Mouse (Mus musculus): ENCODE data around the gene Snrpd3. TPM values are rescaled to one million over a fixed set of nuclear protein-coding genes. Genes with fewer than 3 reads are reported as not detected.
"Not testable (repeated sequence)": the region's sequence is repeated elsewhere in the genome, so short reads cannot be mapped to it uniquely, and the experiment has no call there.

The Snrpd3 gene
- polyA plus RNA-seq, 1 experiment from 2014 or later: 150 TPM

DNA sequence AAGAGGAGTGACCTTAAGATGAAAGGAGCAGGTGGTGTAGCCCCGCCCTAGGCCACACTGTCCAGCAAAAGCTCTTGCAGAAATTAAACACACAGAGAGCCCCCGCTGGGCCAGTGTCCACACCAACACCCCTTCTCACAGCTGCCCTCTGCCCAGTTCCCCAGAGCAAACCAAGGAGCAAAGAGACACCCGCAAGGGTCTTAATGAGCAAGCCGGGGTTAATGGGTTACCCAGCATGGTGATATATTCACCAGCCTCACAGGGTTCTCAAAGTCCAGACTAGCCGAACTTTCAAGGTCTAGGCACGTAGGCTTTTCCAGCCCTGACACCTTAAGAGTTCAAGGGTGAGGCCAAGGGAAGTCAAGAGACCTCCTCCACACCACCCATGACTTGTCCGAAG lies 48.6 kb downstream of the Snrpd3 start:
- 62% methylated on average over 7 of the region's 7 CpGs for WGBS
- peaks cover 5% of the 10 kb centered on the region; the same call in 1 of the 2 replicates for H3K27me3 ChIP-seq (ENCODE audit: control insufficient read depth, insufficient read depth, low read depth, low read length)
- H3K9ac ChIP-seq (ENCODE audit: low read length): no peak overlapping the region
- no peaks in the 10 kb centered on the region for H3K36me3 ChIP-seq (ENCODE audit: control insufficient read depth, insufficient read depth, low read length)
- no peak overlapping the region for H3K4me3 ChIP-seq (ENCODE audit: low read length)
- H3K4me2 ChIP-seq (ENCODE audit: low read depth, low read length): no peak overlapping the region
- 0 out of 2 replicates have a peak, but pooled peaks have one; percentile 35 for ATAC-seq (ENCODE audit: low read depth)
- H3K4me1 ChIP-seq (replicated peaks; ENCODE audit: control insufficient read depth, insufficient read depth, low read length): no peaks in the 10 kb centered on the region
- H3K9me3 ChIP-seq (ENCODE audit: control insufficient read depth, low read length): no peaks in the 10 kb centered on the region
- no peak overlapping the region for H3K27ac ChIP-seq (ENCODE audit: low read length)

DNA sequence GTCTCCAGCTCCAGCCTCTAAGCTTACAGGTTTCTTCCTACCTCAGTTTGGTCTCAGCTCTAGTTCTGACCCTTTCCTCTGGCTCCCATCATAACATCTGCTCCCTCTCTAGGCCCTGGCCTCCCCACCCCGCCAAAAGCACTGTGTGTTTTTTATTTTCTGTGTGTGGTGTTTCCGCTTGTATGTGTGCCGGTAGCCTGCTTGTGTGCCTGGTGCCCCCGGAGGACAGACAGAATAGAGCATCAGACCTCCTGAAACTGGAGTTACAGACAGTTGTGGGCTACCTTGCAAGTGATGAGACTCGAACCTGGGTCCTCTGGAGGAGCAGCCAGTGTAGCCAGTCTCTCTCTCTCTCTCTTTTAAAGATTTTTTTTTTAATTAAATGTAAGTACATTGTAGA lies 49.0 kb downstream of the Snrpd3 start:
- Histone ChIP-seq H3K27me3 (ENCODE audit: control insufficient read depth, insufficient read depth, low read depth, low read length) (peaks cover 2% of the 10 kb centered on the region; the same call in 1 of the 2 replicates), H3K9ac (ENCODE audit: low read length) (no peak overlapping the region), H3K27ac (ENCODE audit: low read length) (no peak overlapping the region), H3K4me1 (replicated peaks; ENCODE audit: control insufficient read depth, insufficient read depth, low read length) (no peaks in the 10 kb centered on the region), H3K4me3 (ENCODE audit: low read length) (no peak overlapping the region), H3K36me3 (ENCODE audit: control insufficient read depth, insufficient read depth, low read length) (no peaks in the 10 kb centered on the region), H3K9me3 (ENCODE audit: control insufficient read depth, low read length) (no peaks in the 10 kb centered on the region), H3K4me2 (ENCODE audit: low read depth, low read length) (no peak overlapping the region)
- no peak for ATAC-seq (ENCODE audit: low read depth)
- 77% methylated on average over 5 of the region's 5 CpGs for WGBS

DNA sequence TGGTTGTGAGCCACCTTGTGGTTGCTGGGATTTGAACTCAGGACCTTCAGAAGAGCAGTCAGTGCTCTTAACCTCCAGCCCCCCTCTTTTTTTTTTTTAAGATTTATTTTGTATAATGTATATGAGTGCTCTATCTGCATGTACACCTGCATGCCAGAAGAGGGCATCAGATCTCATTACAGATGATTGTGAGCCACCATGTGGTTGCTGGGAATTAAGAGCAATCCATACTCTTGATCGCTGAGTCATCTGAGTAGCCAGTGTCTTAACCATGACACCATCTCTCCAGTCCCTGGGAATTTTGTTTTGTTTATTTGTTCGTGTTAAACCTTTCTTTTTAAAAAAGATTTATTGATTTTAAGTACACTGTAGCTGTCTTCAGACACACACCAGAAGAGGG lies 49.4 kb downstream of the Snrpd3 start:
- not testable (repeated sequence) for H3K9me3 ChIP-seq (ENCODE audit: control insufficient read depth, low read length); H3K27ac ChIP-seq (ENCODE audit: low read length); H3K4me3 ChIP-seq (ENCODE audit: low read length); H3K36me3 ChIP-seq (ENCODE audit: control insufficient read depth, insufficient read depth, low read length); H3K27me3 ChIP-seq (ENCODE audit: control insufficient read depth, insufficient read depth, low read depth, low read length); ATAC-seq (ENCODE audit: low read depth); H3K4me1 ChIP-seq (replicated peaks; ENCODE audit: control insufficient read depth, insufficient read depth, low read length); H3K4me2 ChIP-seq (ENCODE audit: low read depth, low read length); H3K9ac ChIP-seq (ENCODE audit: low read length)
- 80% methylated on average over 2 of the region's 2 CpGs for WGBS

DNA sequence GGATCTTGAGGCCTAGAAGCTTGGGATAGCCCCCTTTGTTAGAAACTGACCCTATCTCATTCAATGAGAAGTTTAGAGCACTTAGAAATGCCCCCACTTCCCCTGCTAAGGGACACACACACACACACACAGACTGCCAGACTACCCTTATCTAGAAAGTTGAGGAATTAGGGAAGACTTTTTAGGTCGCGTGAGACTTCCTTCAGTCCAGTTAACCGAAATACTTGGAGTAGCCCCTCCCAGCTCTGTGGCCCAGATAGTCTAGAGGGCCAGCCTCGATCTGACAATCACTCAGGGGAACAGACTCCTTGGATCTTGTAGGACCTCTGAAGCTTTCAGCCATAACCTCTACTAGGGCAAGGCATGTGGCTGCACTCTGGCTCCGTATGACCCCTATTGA lies 50.7 kb downstream of the Snrpd3 start:
- no peak overlapping the region for H3K9ac ChIP-seq (ENCODE audit: low read length)
- H3K9me3 ChIP-seq (ENCODE audit: control insufficient read depth, low read length): no peaks in the 10 kb centered on the region
- ATAC-seq (ENCODE audit: low read depth): no peak
- H3K4me1 ChIP-seq (replicated peaks; ENCODE audit: control insufficient read depth, insufficient read depth, low read length): no peaks in the 10 kb centered on the region
- H3K36me3 ChIP-seq (ENCODE audit: control insufficient read depth, insufficient read depth, low read length): no peaks in the 10 kb centered on the region
- no peak overlapping the region for H3K4me3 ChIP-seq (ENCODE audit: low read length)
- WGBS: 22% methylated on average over 5 of the region's 5 CpGs
- no peak overlapping the region for H3K27ac ChIP-seq (ENCODE audit: low read length)
- H3K27me3 ChIP-seq (ENCODE audit: control insufficient read depth, insufficient read depth, low read depth, low read length): no peaks in the 10 kb centered on the region
- no peak overlapping the region for H3K4me2 ChIP-seq (ENCODE audit: low read depth, low read length)

DNA sequence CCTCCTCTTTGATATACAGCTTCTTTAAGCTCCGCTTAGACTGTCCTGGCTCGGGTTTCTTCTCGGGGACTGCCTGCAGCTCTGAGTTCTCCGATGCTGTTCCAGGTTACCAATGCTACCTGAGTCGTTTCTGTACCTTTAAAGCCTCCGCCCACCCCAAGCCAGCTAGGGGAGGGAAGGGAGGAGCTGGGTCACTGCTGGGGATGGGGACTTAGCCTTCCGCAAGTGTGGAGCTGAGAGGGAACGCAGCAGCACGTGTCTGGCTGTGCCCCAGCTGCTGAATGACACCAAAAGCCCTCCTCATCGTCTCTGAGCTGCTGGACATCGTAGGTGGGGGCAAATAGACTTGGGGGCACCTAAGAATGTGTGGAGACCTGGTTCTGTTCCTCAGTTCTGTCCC lies 51.1 kb downstream of the Snrpd3 start:
- Histone ChIP-seq H3K27me3 (ENCODE audit: control insufficient read depth, insufficient read depth, low read depth, low read length) (no peaks in the 10 kb centered on the region), H3K9me3 (ENCODE audit: control insufficient read depth, low read length) (no peaks in the 10 kb centered on the region), H3K9ac (ENCODE audit: low read length) (no peak overlapping the region), H3K4me2 (ENCODE audit: low read depth, low read length) (0 out of 2 replicates have a peak overlapping the region, but pooled peaks have one; percentile 1), H3K4me3 (ENCODE audit: low read length) (no peak overlapping the region), H3K36me3 (ENCODE audit: control insufficient read depth, insufficient read depth, low read length) (no peaks in the 10 kb centered on the region), H3K4me1 (replicated peaks; ENCODE audit: control insufficient read depth, insufficient read depth, low read length) (no peaks in the 10 kb centered on the region), H3K27ac (ENCODE audit: low read length) (no peak overlapping the region)
- WGBS: 6% methylated on average over 11 of the region's 11 CpGs
- peak; percentile 35; the same call in 1 of the 2 replicates for ATAC-seq (ENCODE audit: low read depth)

DNA sequence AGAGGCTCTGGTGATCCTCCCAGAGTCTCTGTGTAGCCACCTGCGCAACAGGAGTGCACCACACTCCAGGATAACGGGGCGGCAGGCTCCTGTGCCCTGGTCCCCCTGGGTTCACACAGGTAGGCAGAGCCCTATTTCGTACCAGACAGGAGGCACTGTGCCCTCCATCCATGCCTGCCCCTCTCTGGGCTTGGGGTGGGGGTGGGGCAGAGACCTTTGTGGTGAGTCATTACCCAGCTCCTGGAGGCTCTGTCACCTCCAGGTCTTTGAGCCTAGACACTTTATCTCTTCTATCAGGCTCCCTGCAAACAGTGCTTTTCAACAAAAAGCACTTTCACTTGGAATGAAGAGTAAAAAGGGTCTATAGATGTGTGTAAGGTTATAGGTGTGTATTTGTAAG lies 51.5 kb downstream of the Snrpd3 start:
- H3K4me3 ChIP-seq (ENCODE audit: low read length): no peak overlapping the region
- no peaks in the 10 kb centered on the region for H3K9me3 ChIP-seq (ENCODE audit: control insufficient read depth, low read length)
- ATAC-seq (ENCODE audit: low read depth): no peak
- WGBS: 12% methylated on average over 4 of the region's 4 CpGs
- no peak overlapping the region for H3K9ac ChIP-seq (ENCODE audit: low read length)
- no peak overlapping the region for H3K4me2 ChIP-seq (ENCODE audit: low read depth, low read length)
- H3K27me3 ChIP-seq (ENCODE audit: control insufficient read depth, insufficient read depth, low read depth, low read length): no peaks in the 10 kb centered on the region
- no peaks in the 10 kb centered on the region for H3K4me1 ChIP-seq (replicated peaks; ENCODE audit: control insufficient read depth, insufficient read depth, low read length)
- H3K36me3 ChIP-seq (ENCODE audit: control insufficient read depth, insufficient read depth, low read length): no peaks in the 10 kb centered on the region
- H3K27ac ChIP-seq (ENCODE audit: low read length): no peak overlapping the region

DNA sequence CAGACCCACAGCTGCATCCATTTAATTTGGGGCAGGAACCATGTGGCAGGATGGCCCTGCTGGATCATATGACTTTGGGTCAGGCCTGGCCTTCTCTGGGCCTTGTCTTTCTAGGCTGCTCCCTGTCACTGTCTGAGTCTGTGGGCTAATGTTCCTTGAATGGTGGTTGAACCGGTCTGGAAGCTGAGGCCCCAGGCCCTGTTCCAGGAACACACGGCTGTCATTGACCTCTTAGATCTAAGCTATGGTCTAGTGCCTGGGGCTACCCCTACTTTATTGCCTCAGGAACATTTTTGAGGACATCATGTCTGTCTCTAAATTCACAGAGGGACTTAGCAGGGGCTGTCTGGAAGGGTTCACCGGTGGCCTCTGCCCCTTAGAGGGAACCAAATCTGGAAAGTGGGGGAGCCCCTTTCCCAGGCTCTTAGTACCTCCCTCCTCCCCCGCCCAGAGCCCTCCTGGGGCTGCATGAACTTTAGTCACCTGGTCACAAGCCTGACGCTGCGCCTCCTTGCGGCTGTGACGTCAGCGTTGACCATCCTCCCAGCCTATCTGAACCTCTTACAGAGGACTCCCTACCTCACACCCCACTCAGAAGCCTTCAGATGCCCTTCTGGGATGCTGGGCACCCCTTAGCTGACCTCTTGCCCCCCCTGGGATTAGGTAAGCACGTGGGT lies 53.8 kb downstream of the Snrpd3 start:
- no peak for ATAC-seq (ENCODE audit: low read depth)
- Histone ChIP-seq H3K4me1 (replicated peaks; ENCODE audit: control insufficient read depth, insufficient read depth, low read length) (no peaks in the 10 kb centered on the region), H3K9me3 (ENCODE audit: control insufficient read depth, low read length) (no peaks in the 10 kb centered on the region), H3K27me3 (ENCODE audit: control insufficient read depth, insufficient read depth, low read depth, low read length) (no peaks in the 10 kb centered on the region), H3K27ac (ENCODE audit: low read length) (no peak overlapping the region), H3K36me3 (ENCODE audit: control insufficient read depth, insufficient read depth, low read length) (no peaks in the 10 kb centered on the region), H3K9ac (ENCODE audit: low read length) (no peak overlapping the region), H3K4me3 (ENCODE audit: low read length) (no peak overlapping the region), H3K4me2 (ENCODE audit: low read depth, low read length) (no peak overlapping the region)
- WGBS: 35% methylated on average over 10 of the region's 10 CpGs

DNA sequence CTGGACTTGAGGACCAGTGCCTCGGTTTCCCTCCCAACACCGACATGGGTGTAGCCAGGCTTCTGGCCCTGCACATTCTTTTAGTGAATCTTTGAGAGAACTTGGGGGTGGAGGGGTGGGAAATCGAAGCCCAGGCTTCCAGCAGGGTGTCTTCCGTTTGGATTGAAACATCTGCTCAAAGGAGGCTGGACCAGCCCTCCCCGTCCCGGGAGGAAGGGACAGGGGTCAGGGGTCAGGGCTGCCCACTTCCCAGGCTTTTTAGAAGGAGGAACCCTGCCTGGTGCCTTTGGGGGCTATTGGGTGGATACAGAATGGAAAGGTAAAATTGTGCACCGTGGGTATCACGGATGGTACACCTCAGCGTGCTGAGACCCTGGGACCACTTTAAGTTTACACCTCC lies 54.6 kb downstream of the Snrpd3 start:
- Histone ChIP-seq H3K4me1 (replicated peaks; ENCODE audit: control insufficient read depth, insufficient read depth, low read length) (no peaks in the 10 kb centered on the region), H3K4me2 (ENCODE audit: low read depth, low read length) (no peak overlapping the region), H3K4me3 (ENCODE audit: low read length) (no peak overlapping the region), H3K9ac (ENCODE audit: low read length) (no peak overlapping the region), H3K9me3 (ENCODE audit: control insufficient read depth, low read length) (no peaks in the 10 kb centered on the region), H3K27me3 (ENCODE audit: control insufficient read depth, insufficient read depth, low read depth, low read length) (no peaks in the 10 kb centered on the region), H3K27ac (ENCODE audit: low read length) (no peak overlapping the region), H3K36me3 (ENCODE audit: control insufficient read depth, insufficient read depth, low read length) (no peaks in the 10 kb centered on the region)
- no peak for ATAC-seq (ENCODE audit: low read depth)
- 51% methylated on average over 9 of the region's 9 CpGs for WGBS

DNA sequence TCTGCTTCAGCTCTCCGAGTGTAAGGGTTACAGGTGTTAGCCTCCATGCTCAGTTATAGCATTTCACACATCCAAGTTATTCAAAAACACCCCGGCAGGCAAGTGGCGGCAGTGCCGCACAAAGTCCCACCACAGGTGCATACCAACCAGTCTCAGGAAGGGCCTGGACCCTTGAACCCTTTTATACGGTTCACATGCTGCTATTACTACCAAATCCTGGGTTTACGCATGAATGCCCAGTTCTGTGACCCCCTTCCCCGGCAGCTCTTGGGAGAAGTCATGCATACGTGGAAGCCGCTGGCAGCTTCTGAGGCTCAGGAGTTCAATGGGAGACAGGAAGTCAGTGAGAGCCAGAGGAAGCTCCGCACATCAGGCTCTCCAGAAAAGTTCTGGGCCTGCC lies 55.8 kb downstream of the Snrpd3 start:
- Histone ChIP-seq H3K9me3 (ENCODE audit: control insufficient read depth, low read length) (no peaks in the 10 kb centered on the region), H3K9ac (ENCODE audit: low read length) (no peak overlapping the region), H3K4me1 (replicated peaks; ENCODE audit: control insufficient read depth, insufficient read depth, low read length) (no peaks in the 10 kb centered on the region), H3K36me3 (ENCODE audit: control insufficient read depth, insufficient read depth, low read length) (no peaks in the 10 kb centered on the region), H3K27me3 (ENCODE audit: control insufficient read depth, insufficient read depth, low read depth, low read length) (no peaks in the 10 kb centered on the region), H3K4me2 (ENCODE audit: low read depth, low read length) (no peak overlapping the region), H3K4me3 (ENCODE audit: low read length) (no peak overlapping the region), H3K27ac (ENCODE audit: low read length) (no peak overlapping the region)
- WGBS: 73% methylated on average over 10 of the region's 10 CpGs
- ATAC-seq (ENCODE audit: low read depth): no peak

DNA sequence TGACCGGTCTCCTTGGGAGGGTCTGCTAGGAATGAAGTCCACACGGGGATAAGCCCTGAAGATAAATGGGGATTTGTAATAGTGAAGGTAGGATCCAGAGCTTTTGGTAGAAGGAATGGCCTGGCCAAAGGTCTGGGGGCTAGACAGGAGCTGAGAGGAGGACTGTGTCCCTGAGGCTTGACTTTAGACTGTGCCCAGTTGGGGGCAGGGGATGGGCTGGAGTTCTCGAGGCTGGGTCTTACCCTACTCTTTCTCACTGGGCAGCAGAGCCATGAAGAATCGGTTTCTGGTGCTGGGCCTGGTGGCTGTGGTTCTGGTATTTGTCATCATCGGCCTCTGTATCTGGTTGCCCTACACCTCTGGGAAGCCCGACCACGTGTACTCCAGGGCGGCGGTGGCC lies 56.6 kb downstream of the Snrpd3 start:
- Histone ChIP-seq H3K27me3 (ENCODE audit: control insufficient read depth, insufficient read depth, low read depth, low read length) (no peaks in the 10 kb centered on the region), H3K4me2 (ENCODE audit: low read depth, low read length) (no peak overlapping the region), H3K9ac (ENCODE audit: low read length) (no peak overlapping the region), H3K4me3 (ENCODE audit: low read length) (no peak overlapping the region), H3K36me3 (ENCODE audit: control insufficient read depth, insufficient read depth, low read length) (no peaks in the 10 kb centered on the region), H3K9me3 (ENCODE audit: control insufficient read depth, low read length) (no peaks in the 10 kb centered on the region), H3K4me1 (replicated peaks; ENCODE audit: control insufficient read depth, insufficient read depth, low read length) (no peaks in the 10 kb centered on the region), H3K27ac (ENCODE audit: low read length) (no peak overlapping the region)
- 82% methylated on average over 9 of the region's 9 CpGs for WGBS
- ATAC-seq (ENCODE audit: low read depth): no peak
